ENCODE assay signal across 27 mouse cellular contexts in genomic region chr7:78656181-78656580, GRCm38 (mm10).
"Had no signal": no experiment of that assay in that cellular context is flagged by ENCODE, and none has a peak within 500 bp of the region (broad histone marks: within the 10 kb centered on the region; RNA-seq: fewer than 3 reads in every experiment).

No protein-coding gene starts in this region.

- DNase-seq: cerebellum, adult 8-10 months; cerebellum, adult 9-10 months; cerebellum, adult 9-11 months; cerebellum, postnatal 10 days; cerebellum, postnatal 14 days; cerebellum, postnatal 25 days; cerebellum, postnatal 36 days; embryo, embryonic 11 days; gastrocnemius, adult 2 months; gastrocnemius, postnatal 10 days; gastrocnemius, postnatal 14 days; gastrocnemius, postnatal 25 days; gastrocnemius, postnatal 36 days; heart, adult 18-20 months; heart, adult 2 months had no signal

- H3K27ac ChIP-seq: embryonic facial prominence, embryonic 10.5 days; embryonic facial prominence, embryonic 12.5 days; embryonic facial prominence, embryonic 13.5 days; embryonic facial prominence, embryonic 15.5 days; forebrain, embryonic 10.5 days; forebrain, embryonic 12.5 days; forebrain, embryonic 13.5 days; forebrain, embryonic 15.5 days; gastrocnemius, adult 2 months; heart, adult 2 months had no signal

- H3K9me3 ChIP-seq: embryonic facial prominence, embryonic 10.5 days; embryonic facial prominence, embryonic 12.5 days; embryonic facial prominence, embryonic 13.5 days; embryonic facial prominence, embryonic 15.5 days; forebrain, embryonic 10.5 days; forebrain, embryonic 12.5 days; forebrain, embryonic 13.5 days; forebrain, embryonic 15.5 days had no signal

- H3K9ac ChIP-seq: embryonic facial prominence, embryonic 12.5 days; embryonic facial prominence, embryonic 13.5 days; embryonic facial prominence, embryonic 15.5 days; forebrain, embryonic 12.5 days; forebrain, embryonic 13.5 days; forebrain, embryonic 15.5 days had no signal

- H3K4me3 ChIP-seq: embryonic facial prominence, embryonic 10.5 days; embryonic facial prominence, embryonic 12.5 days; embryonic facial prominence, embryonic 13.5 days; embryonic facial prominence, embryonic 15.5 days; erythroblast, embryonic 14.5 days; forebrain, embryonic 10.5 days; forebrain, embryonic 12.5 days; forebrain, embryonic 13.5 days; forebrain, embryonic 15.5 days; gastrocnemius, adult 2 months; heart, adult 2 months had no signal

- H3K4me2 ChIP-seq: embryonic facial prominence, embryonic 12.5 days; embryonic facial prominence, embryonic 13.5 days; embryonic facial prominence, embryonic 15.5 days; forebrain, embryonic 12.5 days; forebrain, embryonic 13.5 days; forebrain, embryonic 15.5 days; heart, embryonic 11.5 days had no signal

- ATAC-seq: forebrain, embryonic 13.5 days; forebrain, embryonic 14.5 days; forebrain, embryonic 15.5 days; forebrain, embryonic 16.5 days had no signal

- H3K4me1 ChIP-seq: embryonic facial prominence, embryonic 12.5 days; embryonic facial prominence, embryonic 13.5 days; embryonic facial prominence, embryonic 15.5 days; forebrain, embryonic 13.5 days; forebrain, embryonic 15.5 days had no signal

- H3K36me3 ChIP-seq: embryonic facial prominence, embryonic 10.5 days; embryonic facial prominence, embryonic 12.5 days; embryonic facial prominence, embryonic 13.5 days; embryonic facial prominence, embryonic 15.5 days; forebrain, embryonic 10.5 days; forebrain, embryonic 12.5 days; forebrain, embryonic 15.5 days had no signal

- H3K27me3 ChIP-seq: embryonic facial prominence, embryonic 12.5 days; embryonic facial prominence, embryonic 13.5 days; embryonic facial prominence, embryonic 15.5 days; forebrain, embryonic 12.5 days; forebrain, embryonic 13.5 days; forebrain, embryonic 15.5 days had no signal
